Mouse (Mus musculus): ENCODE results near the gene Prps1l3. TPM values are rescaled to one million over a fixed set of nuclear protein-coding genes. Genes with fewer than 3 reads are reported as not detected.
A peak's percentile ranks its signal among the peaks of the same experiment; 100 is the strongest.

Prps1l3 gene
- total RNA-seq, 2 experiments from 2014 or later, result 15.9 to 16.5 TPM

DNA sequence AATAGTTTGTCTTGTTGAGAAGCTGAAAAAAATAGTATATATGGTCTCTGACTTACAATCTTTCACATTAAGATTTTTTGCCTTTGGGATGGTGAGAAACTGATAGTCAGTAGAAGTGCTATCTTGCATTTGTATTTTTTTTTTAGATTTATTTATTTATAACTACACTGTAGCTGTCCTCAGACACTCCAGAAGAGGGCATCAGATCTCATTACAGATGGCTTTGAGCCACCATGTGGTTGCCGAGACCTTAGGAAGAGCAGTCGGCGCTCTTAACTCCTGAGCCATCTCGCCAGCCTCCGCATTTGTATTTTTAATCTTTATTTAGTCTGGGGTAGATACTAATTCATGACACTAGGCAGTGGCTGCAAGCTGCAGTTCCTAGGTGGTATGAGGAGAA, 3.2 kb downstream of the Prps1l3 start:
- DNase-seq (ENCODE audit: low spot score in 2 of 2), result no peak

DNA sequence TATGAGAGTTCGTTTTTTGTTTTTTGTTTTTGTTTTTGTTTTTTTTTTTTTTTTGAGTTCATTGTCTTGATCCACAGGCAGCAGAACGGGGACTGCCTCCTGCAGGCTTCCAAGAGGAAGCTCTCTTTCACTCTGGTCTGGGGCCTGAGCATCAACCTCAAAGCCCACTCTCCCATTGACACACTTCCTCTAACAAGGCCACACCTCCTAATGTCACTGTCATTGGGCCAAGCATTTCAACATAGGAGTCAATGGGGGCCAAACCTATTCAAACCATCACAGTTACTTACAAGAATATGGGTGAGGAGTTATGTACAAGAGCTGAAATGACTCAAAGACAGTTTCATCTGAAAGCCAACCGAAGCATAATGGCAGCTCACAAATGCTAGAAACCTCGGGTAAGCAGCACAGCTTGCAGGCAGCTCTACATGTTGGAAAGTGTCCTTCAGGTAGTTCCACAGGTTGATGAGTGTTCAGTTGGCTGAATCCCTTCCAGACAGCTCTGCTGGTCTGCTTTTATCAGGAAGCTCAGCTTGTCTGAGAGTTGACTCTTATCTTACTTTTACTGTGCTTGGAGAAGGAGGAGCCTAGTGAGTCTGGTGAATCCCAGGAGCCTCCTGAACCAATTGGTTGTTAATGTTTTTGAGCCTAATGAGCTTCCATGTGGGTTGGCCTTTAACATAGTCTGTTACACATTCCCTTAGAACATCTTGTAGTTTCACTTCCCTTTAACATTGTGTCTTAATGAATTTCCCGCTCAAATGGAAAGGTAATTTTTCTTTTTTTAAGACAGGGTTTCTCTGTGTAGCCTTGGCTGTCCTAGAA, 13.7 kb downstream of the Prps1l3 start:
- no peak for DNase-seq (ENCODE audit: low spot score in 2 of 2)

DNA sequence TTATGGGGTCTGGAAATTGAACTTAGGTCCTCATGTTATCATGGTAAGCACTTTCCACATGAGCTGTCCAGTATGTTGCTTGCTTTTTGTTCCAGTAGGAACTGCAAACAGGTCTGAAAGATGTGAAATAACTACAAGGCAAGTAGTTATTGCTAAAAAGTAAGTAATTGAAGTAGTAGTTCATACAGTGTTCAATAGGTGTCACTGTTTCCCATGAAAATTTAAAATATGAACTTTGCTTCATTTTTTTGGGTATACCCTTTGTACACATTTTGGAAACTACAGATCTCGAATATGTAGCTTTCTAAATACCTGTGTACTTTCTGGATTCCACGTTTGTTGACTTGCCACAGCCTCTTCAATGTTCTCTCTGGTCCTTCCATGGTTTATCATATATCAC, 28.4 kb downstream of the Prps1l3 start:
- DNase-seq (ENCODE audit: low spot score in 2 of 2), result no peak

- no peak for DNase-seq (ENCODE audit: low spot score in 2 of 2)
Measured at GRCm38 (mm10) chr12:57275456-57275855, 45.2 kb downstream of the Prps1l3 start.

DNA sequence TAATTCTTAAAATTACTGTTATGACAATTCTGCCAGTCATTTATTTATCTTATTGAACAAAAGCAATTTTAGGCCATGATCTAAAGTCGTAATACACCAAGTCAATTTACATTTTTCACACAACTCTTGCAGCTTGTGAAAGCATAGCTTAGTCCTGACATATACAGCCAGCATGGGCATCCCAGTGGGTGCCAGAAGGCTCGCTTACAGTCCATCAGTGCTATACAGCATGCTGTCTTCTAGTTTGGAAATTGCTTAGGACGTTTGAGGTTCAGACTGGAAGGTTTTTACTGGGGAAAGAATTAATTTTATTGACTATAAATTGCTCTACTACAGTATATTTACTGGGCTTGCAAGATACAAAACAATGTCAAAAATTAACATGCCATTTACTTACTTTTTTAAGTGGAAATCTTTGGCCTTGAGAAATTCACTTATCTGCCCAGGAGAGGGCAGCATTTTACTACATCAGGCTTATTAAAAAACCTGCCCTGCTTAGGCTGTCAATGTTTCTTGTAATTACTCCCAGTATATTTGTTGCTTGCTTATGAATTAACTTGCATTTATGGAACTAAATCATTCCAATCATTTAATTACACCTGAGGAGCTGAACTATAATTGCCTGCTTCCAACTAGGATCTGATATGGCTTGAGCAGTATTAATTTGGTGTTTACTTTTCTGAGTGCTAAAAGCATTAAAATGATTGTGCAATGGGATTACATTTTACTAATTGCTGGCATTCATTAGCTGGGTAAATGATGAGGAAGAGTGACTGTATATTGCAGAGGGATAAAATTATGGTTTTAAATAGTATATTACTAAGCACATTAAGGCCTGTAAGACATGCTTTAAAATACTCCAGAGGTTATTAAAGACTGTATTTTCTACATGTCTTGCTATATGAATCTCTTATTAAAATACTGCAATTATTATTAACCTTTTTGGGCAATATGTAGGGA, 51.2 kb downstream of the Prps1l3 start:
- DNase-seq (ENCODE audit: low spot score in 2 of 2), result peak; percentile 8 to 27

- no peak for DNase-seq (ENCODE audit: low spot score in 2 of 2)
Measured at GRCm38 (mm10) chr12:57285303-57286059, 55.3 kb downstream of the Prps1l3 start.

Other genes with a start within 250 kb of the Prps1l3 start
- under 1 TPM; 0.89 to 0.95 TPM for gene Slc25a21, start 32.9 kb upstream of the Prps1l3 start, total RNA-seq (2021)
- 1 to 10 TPM; 5.2 to 7.0 TPM for gene Mipol1, start within 50 bp of the Prps1l3 start, total RNA-seq (2021)

Measured in left cerebral cortex, adult 18-20 months (tissue).